Mouse (Mus musculus) spleen, postnatal 10 days (tissue): ENCODE results near the gene Il34.

Source experiments
- DNase-seq, 2 experiments: peaks; one replicate each; pipeline ENCODE4 v3.0.0; 2021 to 2022; ENCODE audit warnings: low spot score in 2 of 2

The Il34 gene

GRCm38 (mm10) chr8:110738591-110739195 lies 67.0 kb downstream of the Il34 start:
- DNase-seq = no peak

- DNase-seq = no peak
Measured at GRCm38 (mm10) chr8:110733036-110733435, 72.7 kb downstream of the Il34 start.

GRCm38 (mm10) chr8:110731346-110731859 lies 74.3 kb downstream of the Il34 start:
- no peak for DNase-seq

- peak; percentile 35 to 66 for DNase-seq
Measured at GRCm38 (mm10) chr8:110726893-110727292, 78.8 kb downstream of the Il34 start.

GRCm38 (mm10) chr8:110725084-110725838 lies 80.5 kb downstream of the Il34 start:
- no peak for DNase-seq

GRCm38 (mm10) chr8:110724493-110724892 lies 81.2 kb downstream of the Il34 start:
- DNase-seq = no peak

GRCm38 (mm10) chr8:110722414-110723011 lies 83.2 kb downstream of the Il34 start:
- DNase-seq = no peak

- DNase-seq = no peak
Measured at GRCm38 (mm10) chr8:110721606-110722413, 83.9 kb downstream of the Il34 start.

GRCm38 (mm10) chr8:110720685-110721598 lies 84.8 kb downstream of the Il34 start, which contains the start of gene Mtss1l:
Gene Mtss1l (plus strand): TSS chr8:110721476.
- peak in 1 of 2 experiments; percentile 39 for DNase-seq

- DNase-seq = no peak
Measured at GRCm38 (mm10) chr8:110719898-110720653, 85.6 kb downstream of the Il34 start.

GRCm38 (mm10) chr8:110718969-110719670 lies 86.6 kb downstream of the Il34 start:
- DNase-seq = peak in 1 of 2 experiments; percentile 43

GRCm38 (mm10) chr8:110718209-110718968 lies 87.3 kb downstream of the Il34 start:
- no peak for DNase-seq

GRCm38 (mm10) chr8:110717131-110717530 lies 88.6 kb downstream of the Il34 start:
- DNase-seq = no peak

- no peak for DNase-seq
Measured at GRCm38 (mm10) chr8:110716075-110716474, 89.6 kb downstream of the Il34 start.

GRCm38 (mm10) chr8:110714827-110715519 lies 90.8 kb downstream of the Il34 start:
- no peak for DNase-seq

GRCm38 (mm10) chr8:110713073-110713472 lies 92.7 kb downstream of the Il34 start:
- no peak for DNase-seq

GRCm38 (mm10) chr8:110711271-110711934 lies 94.3 kb downstream of the Il34 start:
- DNase-seq = no peak
